Mouse (Mus musculus) E14TG2a.4 (cell line): ENCODE measurements around the gene Lmna.

Experiments
- CTCF ChIP-seq: conservative IDR thresholded peaks from 2 replicates; pipeline ENCODE4 v1.5.1; 2014; ENCODE audit warnings: low read length
- NANOG ChIP-seq: IDR thresholded peaks from 2 replicates; pipeline ENCODE4 v1.6.1; 2014; ENCODE audit warnings: borderline replicate concordance, low read length, mixed read lengths

- TF ChIP-seq CTCF (no peak), NANOG (no peak)
Observed at GRCm38 (mm10) chr3:88528646-88529045, 18.9 kb upstream of the Lmna start.
